Mouse (Mus musculus): ENCODE results near the gene Tgfbr3l. TPM values are rescaled to one million over a fixed set of nuclear protein-coding genes. Genes with fewer than 3 reads are reported as not detected.

The Tgfbr3l gene
- 1.1 and 1.7 TPM in 2 replicates for polyA plus RNA-seq (2015; fragmentation: Nextera tagmentation; extraction: Ambion mirVana)

GRCm38 (mm10) chr8:4247951-4248540 lies at the start of gene Tgfbr3l:
Gene Tgfbr3l, plus strand, starts transcription at chr8:4248214.
- Histone ChIP-seq H3K9ac (ENCODE audit: low read length) (no peak within 1 kb of the TSS), H3K36me3 (ENCODE audit: control insufficient read depth, insufficient read depth, low read length) (peaks cover 26% of the 10 kb centered on the region), H3K4me3 (ENCODE audit: low read depth, low read length) (no peak within 1 kb of the TSS), H3K9me3 (ENCODE audit: control insufficient read depth, low read length) (no peaks in the 10 kb centered on the region), H3K4me2 (replicated peaks; ENCODE audit: low read depth) (no peak within 1 kb of the TSS), H3K4me1 (replicated peaks; ENCODE audit: control insufficient read depth, insufficient read depth) (peaks cover 3% of the 10 kb centered on the region; the same call in 1 of the 2 replicates), H3K27me3 (ENCODE audit: control insufficient read depth, insufficient read depth, low read length) (no peaks in the 10 kb centered on the region), H3K27ac (replicated peaks) (no peak within 1 kb of the TSS; the same call in 1 of the 2 replicates)
- no peak for DNase-seq (ENCODE audit: low spot score)
- 70% methylated on average over 15 of the region's 15 CpGs for WGBS
- no peak for ATAC-seq (ENCODE audit: low FRiP score, low TSS enrichment)
- TF ChIP-seq EP300 (optimal IDR thresholded peaks at IDR 0.05), result no peak
- no peak for TF ChIP-seq CTCF (IDR thresholded peaks at IDR 0.05; ENCODE audit: low read depth)

GRCm38 (mm10) chr8:4201321-4201720 lies 46.7 kb upstream of the Tgfbr3l start:
- ATAC-seq (ENCODE audit: low FRiP score, low TSS enrichment) (no peak), DNase-seq (ENCODE audit: low spot score) (no peak)
- Histone ChIP-seq H3K27me3 (ENCODE audit: control insufficient read depth, insufficient read depth, low read length) (no peaks in the 10 kb centered on the region), H3K4me2 (replicated peaks; ENCODE audit: low read depth) (no peak overlapping the region), H3K4me1 (replicated peaks; ENCODE audit: control insufficient read depth, insufficient read depth) (no peaks in the 10 kb centered on the region), H3K9ac (ENCODE audit: low read length) (no peak overlapping the region), H3K4me3 (ENCODE audit: low read depth, low read length) (no peak overlapping the region), H3K27ac (replicated peaks) (no peak overlapping the region), H3K9me3 (ENCODE audit: control insufficient read depth, low read length) (no peaks in the 10 kb centered on the region), H3K36me3 (ENCODE audit: control insufficient read depth, insufficient read depth, low read length) (peaks cover 5% of the 10 kb centered on the region; the same call in 1 of the 2 replicates)
- WGBS, result 74% methylated on average over 2 of the region's 2 CpGs
- TF ChIP-seq EP300 (optimal IDR thresholded peaks at IDR 0.05) (no peak), CTCF (IDR thresholded peaks at IDR 0.05; ENCODE audit: low read depth) (no peak)

GRCm38 (mm10) chr8:4205246-4206123 lies 42.5 kb upstream of the Tgfbr3l start:
- ATAC-seq (ENCODE audit: low FRiP score, low TSS enrichment) (peak; percentile 42; the same call in 1 of the 2 replicates), DNase-seq (ENCODE audit: low spot score) (peak; percentile 52)
- H3K27me3 ChIP-seq (ENCODE audit: control insufficient read depth, insufficient read depth, low read length), result no peaks in the 10 kb centered on the region
- peaks cover 5% of the 10 kb centered on the region; the same call in 1 of the 2 replicates for H3K36me3 ChIP-seq (ENCODE audit: control insufficient read depth, insufficient read depth, low read length)
- WGBS, result 51% methylated on average over 38 of the region's 38 CpGs
- no peaks in the 10 kb centered on the region; the same call in 1 of the 2 replicates for H3K4me1 ChIP-seq (replicated peaks; ENCODE audit: control insufficient read depth, insufficient read depth)
- H3K4me2 ChIP-seq (replicated peaks; ENCODE audit: low read depth), result no peak overlapping the region
- H3K27ac ChIP-seq (replicated peaks), result no peak overlapping the region
- no peak overlapping the region for H3K9ac ChIP-seq (ENCODE audit: low read length)
- H3K4me3 ChIP-seq (ENCODE audit: low read depth, low read length), result no peak overlapping the region
- TF ChIP-seq CTCF (IDR thresholded peaks at IDR 0.05; ENCODE audit: low read depth) (peak; percentile 43; the same call in 1 of the 2 replicates), EP300 (optimal IDR thresholded peaks at IDR 0.05) (no peak)
- no peaks in the 10 kb centered on the region for H3K9me3 ChIP-seq (ENCODE audit: control insufficient read depth, low read length)

GRCm38 (mm10) chr8:4206182-4207015 lies 41.6 kb upstream of the Tgfbr3l start:
- no peak overlapping the region for H3K27ac ChIP-seq (replicated peaks)
- ATAC-seq (ENCODE audit: low FRiP score, low TSS enrichment) (peak; percentile 39), DNase-seq (ENCODE audit: low spot score) (peak; percentile 52)
- WGBS, result 35% methylated on average over 44 of the region's 44 CpGs
- H3K9ac ChIP-seq (ENCODE audit: low read length), result peak overlapping the region; percentile 31; the same call in 1 of the 2 replicates
- H3K27me3 ChIP-seq (ENCODE audit: control insufficient read depth, insufficient read depth, low read length), result no peaks in the 10 kb centered on the region
- H3K4me1 ChIP-seq (replicated peaks; ENCODE audit: control insufficient read depth, insufficient read depth), result no peaks in the 10 kb centered on the region; the same call in 1 of the 2 replicates
- peaks cover 5% of the 10 kb centered on the region; the same call in 1 of the 2 replicates for H3K36me3 ChIP-seq (ENCODE audit: control insufficient read depth, insufficient read depth, low read length)
- H3K4me2 ChIP-seq (replicated peaks; ENCODE audit: low read depth), result no peak overlapping the region
- TF ChIP-seq EP300 (optimal IDR thresholded peaks at IDR 0.05) (no peak), CTCF (IDR thresholded peaks at IDR 0.05; ENCODE audit: low read depth) (no peak)
- H3K9me3 ChIP-seq (ENCODE audit: control insufficient read depth, low read length), result no peaks in the 10 kb centered on the region
- H3K4me3 ChIP-seq (ENCODE audit: low read depth, low read length), result no peak overlapping the region

- no peak for TF ChIP-seq CTCF (IDR thresholded peaks at IDR 0.05; ENCODE audit: low read depth)
- TF ChIP-seq EP300 (optimal IDR thresholded peaks at IDR 0.05), result no peak
- WGBS, result 47% methylated on average over 2 of the region's 2 CpGs
- no peak overlapping the region for H3K4me2 ChIP-seq (replicated peaks; ENCODE audit: low read depth)
- H3K9ac ChIP-seq (ENCODE audit: low read length), result peak overlapping the region; percentile 31; the same call in 1 of the 2 replicates
- H3K4me1 ChIP-seq (replicated peaks; ENCODE audit: control insufficient read depth, insufficient read depth), result no peaks in the 10 kb centered on the region; the same call in 1 of the 2 replicates
- H3K27ac ChIP-seq (replicated peaks), result no peak overlapping the region
- DNase-seq (ENCODE audit: low spot score) (no peak), ATAC-seq (ENCODE audit: low FRiP score, low TSS enrichment) (peak; percentile 41)
- H3K27me3 ChIP-seq (ENCODE audit: control insufficient read depth, insufficient read depth, low read length), result no peaks in the 10 kb centered on the region
- no peaks in the 10 kb centered on the region for H3K9me3 ChIP-seq (ENCODE audit: control insufficient read depth, low read length)
- H3K36me3 ChIP-seq (ENCODE audit: control insufficient read depth, insufficient read depth, low read length), result peaks cover 5% of the 10 kb centered on the region; the same call in 1 of the 2 replicates
- no peak overlapping the region for H3K4me3 ChIP-seq (ENCODE audit: low read depth, low read length)
Observed at GRCm38 (mm10) chr8:4207016-4207350, 41.0 kb upstream of the Tgfbr3l start.

Measured in stomach, postnatal 0 days (tissue).